Mouse (Mus musculus) testis, adult 2 months (tissue): ENCODE data around the gene Cfdp1. TPM values are rescaled to one million over a fixed set of nuclear protein-coding genes. Genes with fewer than 3 reads are reported as not detected.
"Not testable (repeated sequence)": the region's sequence is repeated elsewhere in the genome, so short reads cannot be mapped to it uniquely, and the experiment has no call there.

Experiments used
- H3K27ac ChIP-seq: fragments of 200-500 bp; 2 replicates; pipeline ENCODE4 v1.5.1; 2012; ENCODE audit warnings: low read depth, low read length; ENCODE audit not compliant: control insufficient read depth, insufficient read depth
- H3K27me3 ChIP-seq: fragments of 200-500 bp; 2 replicates; pipeline ENCODE4 v1.6.1; 2012; ENCODE audit warnings: mild to moderate bottlenecking, low read length, moderate library complexity; ENCODE audit not compliant: control insufficient read depth, insufficient read depth
- H3K36me3 ChIP-seq: fragments of 200-500 bp; 2 replicates; pipeline ENCODE4 v1.6.1; 2012; ENCODE audit warnings: mild to moderate bottlenecking, low read length; ENCODE audit not compliant: control insufficient read depth, insufficient read depth
- H3K4me1 ChIP-seq: fragments of 200-500 bp; 2 replicates; pipeline ENCODE4 v1.6.1; 2012; ENCODE audit warnings: low read length; ENCODE audit not compliant: control insufficient read depth, insufficient read depth
- H3K4me3 ChIP-seq: fragments of 200-500 bp; 2 replicates; pipeline ENCODE4 v1.5.1; 2012; ENCODE audit warnings: low read depth, mild to moderate bottlenecking, low read length, moderate library complexity, mixed read lengths; ENCODE audit not compliant: control insufficient read depth
- CTCF ChIP-seq: fragments of 200-500 bp; IDR thresholded peaks from 2 replicates; pipeline ENCODE4 v1.5.1; 2012; ENCODE audit warnings: low read depth, mild to moderate bottlenecking, inconsistent platforms, low read length, moderate library complexity; ENCODE audit not compliant: control insufficient read depth, insufficient read depth, insufficient replicate concordance
- POLR2A ChIP-seq: fragments of 200-500 bp; IDR thresholded peaks from 2 replicates; pipeline ENCODE4 v1.6.1; 2012; ENCODE audit warnings: low read depth, mild to moderate bottlenecking, inconsistent platforms, low read length, moderate library complexity; ENCODE audit not compliant: control insufficient read depth
- polyA plus RNA-seq: library from polyadenylated mRNA; depleted of rRNA; stranded (reverse); fragments of >200 nt; gene quantifications from 2 replicates; pipeline ENCODE4 v1.2.3, GENCODE M21; 2012

Gene Cfdp1
- polyA plus RNA-seq, 1 experiment = 12.5 TPM

DNA sequence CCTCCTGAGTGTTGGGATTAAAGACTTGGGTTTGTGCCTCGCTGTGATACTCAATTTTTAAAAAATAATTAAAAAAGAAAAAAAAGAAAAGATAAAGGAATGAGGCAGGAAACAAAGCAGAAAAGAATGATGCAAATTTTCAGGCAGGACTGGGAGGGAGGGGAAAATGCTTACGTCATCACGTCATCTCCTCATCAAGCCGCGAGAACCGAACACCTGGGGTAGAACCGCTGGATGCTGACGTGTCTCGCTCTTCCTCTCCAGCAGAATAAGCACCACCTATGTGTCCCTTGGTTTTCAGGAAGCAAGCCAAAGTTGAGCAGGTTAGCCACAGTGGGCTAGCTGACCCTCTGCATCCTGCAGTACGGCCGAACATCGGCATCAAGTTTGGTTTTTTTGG, 1.9 kb upstream of the Cfdp1 start:
- TF ChIP-seq POLR2A (no peak), CTCF (no peak)
- H3K36me3 ChIP-seq = no peaks in the 10 kb centered on the region
- peaks cover 3% of the 10 kb centered on the region; the same call in 1 of the 2 replicates for H3K4me1 ChIP-seq
- H3K4me3 ChIP-seq = peak overlapping the region; percentile 83
- H3K27ac ChIP-seq = no peak overlapping the region
- H3K27me3 ChIP-seq = no peaks in the 10 kb centered on the region

DNA sequence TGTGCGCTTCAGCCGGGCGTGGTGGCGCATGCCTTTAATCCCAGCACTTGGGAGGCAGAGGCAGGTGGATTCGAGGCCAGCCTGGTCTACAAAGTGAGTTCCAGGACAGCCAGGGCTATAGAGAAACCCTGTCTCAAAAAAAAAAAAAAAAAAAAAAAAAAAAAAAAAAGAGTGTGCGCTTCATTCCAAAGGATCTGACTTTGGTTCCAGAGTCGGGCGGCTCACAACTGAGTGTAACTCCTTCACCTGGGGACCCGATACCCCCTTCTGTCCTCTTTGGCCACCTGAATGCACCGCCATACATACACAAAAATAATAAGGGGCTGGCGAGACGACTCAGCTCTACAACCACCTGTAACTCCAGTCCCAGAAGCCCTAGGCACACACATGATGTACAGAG, 872 bp downstream of the Cfdp1 start:
- H3K27me3 ChIP-seq, H3K36me3 ChIP-seq, H3K4me1 ChIP-seq: not testable (repeated sequence)
- Histone ChIP-seq H3K27ac (peak overlapping the region; percentile 72; the same call in 1 of the 2 replicates), H3K4me3 (peak overlapping the region; percentile 90)

DNA sequence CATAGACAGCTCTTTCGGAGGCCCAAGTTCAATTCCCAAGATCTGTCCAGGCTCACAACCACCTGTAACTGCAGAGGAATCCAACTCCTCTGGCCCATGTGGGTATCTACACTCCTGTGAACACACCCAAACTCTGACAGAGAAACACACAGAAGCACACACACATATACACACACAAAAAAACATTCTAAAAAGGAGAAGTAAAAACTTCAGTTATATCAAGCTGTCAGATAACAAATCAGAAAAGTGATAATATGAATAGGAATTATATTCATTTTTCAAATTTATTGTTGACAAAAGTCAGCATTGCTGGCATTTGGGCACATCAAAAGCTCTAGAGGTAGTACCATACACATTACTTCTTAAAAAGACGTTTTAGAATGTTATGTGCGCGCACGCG, 7.3 kb downstream of the Cfdp1 start:
- Histone ChIP-seq H3K4me3 (no peak overlapping the region), H3K36me3 (peaks cover 2% of the 10 kb centered on the region; the same call in 1 of the 2 replicates), H3K27ac (no peak overlapping the region), H3K4me1 (peaks cover 3% of the 10 kb centered on the region; the same call in 1 of the 2 replicates), H3K27me3 (no peaks in the 10 kb centered on the region)
- TF ChIP-seq POLR2A = no peak
- TF ChIP-seq CTCF = no peak

DNA sequence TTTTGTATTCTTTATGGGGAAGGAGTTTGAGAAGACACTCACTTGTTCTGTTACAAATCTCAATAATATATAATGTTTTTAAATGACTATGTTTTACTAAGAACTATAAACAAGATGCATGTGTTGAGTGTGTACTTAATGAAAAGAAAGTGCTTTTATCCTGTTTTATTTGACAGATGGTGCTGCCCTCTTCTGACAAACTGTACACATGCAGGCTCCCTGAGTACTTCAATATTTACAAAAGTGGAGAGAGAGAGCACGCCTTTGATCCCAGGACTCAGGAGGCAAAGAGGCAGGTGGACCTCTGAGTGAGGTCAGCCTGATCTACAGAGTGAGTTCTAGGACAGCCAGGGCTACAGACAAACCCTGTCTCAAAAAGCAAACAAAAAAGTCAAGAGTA, 18.6 kb downstream of the Cfdp1 start:
- Histone ChIP-seq H3K4me1 (no peaks in the 10 kb centered on the region), H3K4me3 (no peak overlapping the region), H3K36me3 (peaks cover 2% of the 10 kb centered on the region; the same call in 1 of the 2 replicates), H3K27ac (no peak overlapping the region), H3K27me3 (no peaks in the 10 kb centered on the region)
- TF ChIP-seq CTCF (no peak), POLR2A (no peak)

DNA sequence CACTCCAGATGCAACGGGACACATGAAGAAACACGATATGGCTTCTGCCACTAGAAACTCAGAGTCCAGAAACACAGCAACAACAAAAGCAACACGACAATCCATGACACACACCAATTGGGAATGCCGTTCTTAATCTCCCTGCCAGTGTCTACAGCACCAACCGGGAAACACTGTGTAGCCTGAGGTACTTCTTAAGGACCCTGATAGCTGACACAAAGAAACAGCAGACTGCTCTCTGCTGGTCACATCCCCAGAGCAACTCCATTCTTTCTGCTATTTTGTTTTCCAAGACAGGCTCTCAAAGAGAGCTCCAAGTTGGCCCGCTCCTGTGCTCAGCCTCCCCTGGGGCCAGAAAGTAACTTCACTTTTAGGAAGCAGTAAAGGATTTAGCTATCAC, 20.1 kb downstream of the Cfdp1 start:
- Histone ChIP-seq H3K27ac (no peak overlapping the region), H3K27me3 (no peaks in the 10 kb centered on the region), H3K4me1 (no peaks in the 10 kb centered on the region), H3K4me3 (no peak overlapping the region), H3K36me3 (peaks cover 3% of the 10 kb centered on the region)
- TF ChIP-seq CTCF = no peak
- no peak for TF ChIP-seq POLR2A

DNA sequence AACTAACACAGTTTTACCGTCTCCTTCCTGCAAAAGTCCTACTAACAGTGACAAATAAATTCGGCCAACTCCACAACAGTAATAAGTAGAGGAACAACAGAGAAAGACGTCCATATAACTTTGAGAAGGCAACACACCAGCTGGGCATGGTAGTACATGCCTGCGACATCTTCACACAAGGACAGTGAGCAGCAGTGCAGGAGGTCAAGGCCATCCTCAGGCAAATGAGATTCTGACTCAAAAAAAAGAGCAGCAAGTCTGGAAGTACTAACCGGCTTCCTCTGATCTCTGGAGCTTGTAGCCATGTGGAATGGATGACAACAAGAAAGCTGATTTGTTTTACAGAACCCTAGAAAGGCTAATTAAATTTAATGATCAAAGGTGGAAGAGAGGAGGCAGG, 21.1 kb downstream of the Cfdp1 start:
- peaks cover 3% of the 10 kb centered on the region for H3K36me3 ChIP-seq
- H3K27me3 ChIP-seq = no peaks in the 10 kb centered on the region
- no peak overlapping the region for H3K27ac ChIP-seq
- H3K4me1 ChIP-seq = no peaks in the 10 kb centered on the region
- no peak overlapping the region for H3K4me3 ChIP-seq
- TF ChIP-seq POLR2A (no peak), CTCF (no peak)

DNA sequence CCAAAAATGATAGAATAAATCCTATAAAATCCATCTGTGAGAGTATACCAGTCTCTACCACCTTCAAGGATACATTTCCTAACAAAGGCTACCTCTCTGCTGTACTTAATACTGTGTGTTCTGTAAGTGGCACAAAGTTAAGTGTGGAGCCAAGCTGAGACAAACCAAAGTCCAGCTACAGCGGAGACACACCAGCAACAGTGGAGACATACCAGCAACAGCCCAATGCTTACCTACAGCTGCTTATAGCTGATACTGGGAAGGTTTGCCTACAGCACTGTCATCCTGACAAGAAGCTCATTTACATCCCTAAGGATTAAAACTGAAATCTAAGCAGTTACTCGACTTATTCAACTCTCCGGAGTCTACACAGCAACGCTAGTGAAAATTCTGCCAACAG, 22.1 kb downstream of the Cfdp1 start:
- H3K27me3 ChIP-seq = no peaks in the 10 kb centered on the region
- no peaks in the 10 kb centered on the region for H3K4me1 ChIP-seq
- no peak for TF ChIP-seq POLR2A
- H3K4me3 ChIP-seq = no peak overlapping the region
- H3K27ac ChIP-seq = no peak overlapping the region
- peaks cover 3% of the 10 kb centered on the region for H3K36me3 ChIP-seq

DNA sequence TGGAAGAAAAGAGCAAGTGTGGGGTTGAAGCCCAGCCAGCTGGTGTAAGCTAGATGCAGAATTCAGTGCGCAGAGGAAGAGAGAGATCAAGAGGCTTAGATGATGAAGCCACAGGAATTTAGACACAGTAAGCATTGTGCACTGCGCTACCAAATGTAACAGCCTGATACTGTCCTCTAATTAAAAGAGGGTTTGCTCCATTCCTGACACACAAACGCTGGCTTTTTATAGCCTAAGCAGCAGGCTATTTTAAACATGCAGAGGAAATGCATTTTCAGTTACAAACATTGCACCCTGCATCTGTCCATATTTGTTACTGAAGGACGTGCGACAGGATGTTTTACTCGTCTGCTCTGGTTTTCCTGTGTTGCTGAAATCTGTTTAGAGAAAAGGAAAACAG, 25.5 kb downstream of the Cfdp1 start:
- Histone ChIP-seq H3K4me1 (no peaks in the 10 kb centered on the region), H3K4me3 (no peak overlapping the region), H3K27ac (no peak overlapping the region), H3K27me3 (no peaks in the 10 kb centered on the region), H3K36me3 (peaks cover 3% of the 10 kb centered on the region)
- no peak for TF ChIP-seq CTCF
- TF ChIP-seq POLR2A = no peak
